Mouse (Mus musculus): Measurements from ENCODE around the gene Rundc3a. TPM values are rescaled to one million over a fixed set of nuclear protein-coding genes. Genes with fewer than 3 reads are reported as not detected.
"Not testable (repeated sequence)": the region's sequence is repeated elsewhere in the genome, so short reads cannot be mapped to it uniquely, and the experiment has no call there.

Rundc3a gene
- polyA plus RNA-seq, 1 experiment from 2014 or later: 1.8 TPM

DNA sequence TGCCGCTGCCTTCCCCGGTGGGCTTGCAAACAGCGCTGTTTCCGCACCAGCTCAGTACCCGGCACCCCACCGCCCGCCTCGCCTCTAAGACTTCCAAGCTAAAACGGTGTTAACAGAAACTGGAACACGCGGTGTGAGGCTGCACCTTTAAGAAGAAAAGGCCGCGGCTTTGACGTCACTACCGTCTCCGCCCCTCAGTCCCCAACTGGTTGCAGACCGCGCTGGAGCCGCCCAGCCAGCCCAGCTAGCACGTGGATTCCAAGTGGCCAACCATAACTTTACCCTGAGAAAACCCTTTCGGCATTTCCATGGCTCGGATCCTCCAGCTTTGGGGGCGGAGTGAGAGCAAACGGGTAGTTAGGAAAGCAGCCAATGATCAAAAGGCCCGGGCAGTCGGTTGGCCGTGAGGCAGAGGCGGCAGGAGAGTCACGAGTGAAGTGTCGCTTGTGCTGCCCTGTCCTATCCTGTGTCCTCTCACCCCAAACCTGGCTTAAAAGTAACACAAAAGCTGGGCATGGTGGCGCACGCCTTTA, 15.2 kb downstream of the Rundc3a start:
- peak overlapping the region; percentile 98 for H3K27ac ChIP-seq
- peaks cover 23% of the 10 kb centered on the region for H3K36me3 ChIP-seq
- peaks cover 5% of the 10 kb centered on the region; the same call in 1 of the 2 replicates for H3K27me3 ChIP-seq (ENCODE audit: insufficient read depth, poor library complexity, severe bottlenecking)
- H3K4me1 ChIP-seq: peaks cover 44% of the 10 kb centered on the region
- H3K9me3 ChIP-seq: no peaks in the 10 kb centered on the region
- under 1% methylated on average over 32 of the region's 32 CpGs for WGBS
- peak overlapping the region; percentile 89 for H3K4me3 ChIP-seq
- DNase-seq (ENCODE audit: low spot score): peak; percentile 100

DNA sequence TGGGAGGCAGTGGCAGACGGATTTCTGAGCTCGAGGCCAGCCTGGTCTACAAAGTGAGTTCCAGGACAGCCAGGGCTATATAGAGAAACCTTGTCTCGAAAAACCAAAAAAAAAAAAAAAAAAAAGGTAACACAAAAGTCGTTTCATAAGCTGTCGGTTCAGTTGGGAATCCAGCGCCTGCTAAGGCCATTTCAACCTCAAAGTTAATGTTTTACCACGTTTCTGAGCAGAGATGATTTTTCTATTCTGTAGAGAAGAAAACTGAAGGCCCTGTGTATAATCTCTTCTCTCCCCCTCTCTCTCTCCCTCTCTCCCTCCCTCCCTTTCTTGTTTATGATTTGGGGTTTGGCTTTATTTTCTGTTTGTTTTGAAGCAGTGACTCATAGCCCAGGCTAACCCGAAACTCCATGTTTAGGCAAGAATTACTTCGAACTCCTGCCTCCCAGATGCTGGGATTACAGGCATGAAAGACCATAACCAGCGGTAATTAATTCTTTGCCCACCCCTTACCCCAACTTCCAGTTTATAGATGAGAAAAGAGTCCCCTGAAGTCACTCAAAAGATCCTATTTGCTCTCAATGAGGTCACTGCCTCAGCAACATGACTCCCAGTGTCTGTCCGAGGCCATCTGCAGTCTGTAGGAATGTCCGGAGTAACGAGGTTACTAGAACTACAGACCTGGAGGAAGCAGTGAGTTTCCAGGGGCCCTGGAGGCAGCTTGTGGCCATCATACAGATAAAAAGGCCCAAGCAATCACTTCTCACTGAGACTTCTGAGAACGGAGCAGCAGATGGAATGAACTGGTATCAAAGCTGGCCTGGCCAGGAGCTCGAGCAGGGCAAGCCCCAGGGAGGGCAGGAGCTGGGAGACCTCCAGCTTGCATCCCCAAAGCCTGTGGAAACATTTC, 15.9 kb downstream of the Rundc3a start:
- Histone ChIP-seq H3K4me1 (peaks cover 44% of the 10 kb centered on the region), H3K27ac (peak overlapping the region; percentile 98), H3K36me3 (peaks cover 16% of the 10 kb centered on the region), H3K27me3 (ENCODE audit: insufficient read depth, poor library complexity, severe bottlenecking) (peaks cover 5% of the 10 kb centered on the region; the same call in 1 of the 2 replicates), H3K4me3 (peak overlapping the region; percentile 89), H3K9me3 (no peaks in the 10 kb centered on the region)
- no peak for DNase-seq (ENCODE audit: low spot score)
- 37% methylated on average over 15 of the region's 15 CpGs for WGBS

DNA sequence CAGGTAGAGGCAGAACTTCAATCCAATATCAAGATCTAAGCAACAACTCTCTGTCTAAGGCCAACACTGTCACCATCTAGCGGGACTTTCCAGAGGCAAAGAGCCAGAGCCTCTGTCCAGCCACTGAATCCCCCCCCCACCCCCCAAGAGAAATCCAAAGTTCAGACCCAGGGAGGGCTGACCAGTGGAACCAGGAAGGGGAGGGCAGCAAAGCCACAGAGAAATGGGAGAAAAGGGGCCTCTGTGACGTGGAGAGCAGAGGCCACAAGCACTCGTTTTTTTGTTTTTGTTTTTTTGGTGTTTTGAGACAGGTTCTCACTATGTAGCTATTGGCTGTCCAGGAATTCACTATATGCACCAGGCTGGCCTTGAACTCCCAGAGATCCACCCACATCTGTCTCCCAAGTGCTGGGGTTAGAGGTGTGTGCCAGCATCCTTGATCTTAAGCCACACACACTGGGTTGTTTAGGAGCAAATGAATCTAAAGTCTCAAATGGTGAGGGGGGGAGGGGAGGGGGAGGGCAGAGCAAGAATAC, 16.7 kb downstream of the Rundc3a start:
- Histone ChIP-seq H3K9me3 (no peaks in the 10 kb centered on the region), H3K4me3 (0 out of 2 replicates have a peak overlapping the region, but pooled peaks have one; percentile 89), H3K36me3 (peaks cover 8% of the 10 kb centered on the region), H3K27me3 (ENCODE audit: insufficient read depth, poor library complexity, severe bottlenecking) (peaks cover 5% of the 10 kb centered on the region; the same call in 1 of the 2 replicates), H3K27ac (peak overlapping the region; percentile 98), H3K4me1 (peaks cover 39% of the 10 kb centered on the region)
- DNase-seq (ENCODE audit: low spot score): peak; percentile 76
- 73% methylated on average over 3 of the region's 3 CpGs for WGBS

- WGBS: 94% methylated on average over 3 of the region's 3 CpGs
- not testable (repeated sequence) for H3K9me3 ChIP-seq; H3K27me3 ChIP-seq (ENCODE audit: insufficient read depth, poor library complexity, severe bottlenecking); H3K4me3 ChIP-seq; H3K36me3 ChIP-seq; DNase-seq (ENCODE audit: low spot score); H3K27ac ChIP-seq
- H3K4me1 ChIP-seq: peaks cover 34% of the 10 kb centered on the region
These were observed 17.1 kb downstream of the Rundc3a start for GRCm38 (mm10) chr11:102410345-102410744.

DNA sequence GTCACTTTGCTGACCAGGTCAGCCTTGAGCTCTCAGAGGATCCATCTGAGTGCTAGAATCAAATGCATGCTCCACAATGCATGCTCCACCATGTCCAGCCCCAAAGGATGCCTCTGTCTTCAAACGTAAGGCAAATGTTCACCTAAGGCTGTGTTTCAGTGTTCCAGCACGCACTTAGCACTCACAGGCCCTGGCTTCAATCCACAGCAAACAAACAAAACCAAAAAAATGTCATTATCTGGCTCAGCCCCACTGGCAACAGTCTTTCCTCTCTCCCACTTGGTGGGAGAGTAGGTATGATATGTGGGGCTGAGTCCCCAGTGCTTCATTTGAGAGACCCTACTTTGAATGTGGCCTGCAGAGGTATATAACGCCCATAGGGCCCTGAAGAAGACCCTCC, 17.9 kb downstream of the Rundc3a start:
- Histone ChIP-seq H3K4me1 (peaks cover 27% of the 10 kb centered on the region), H3K9me3 (no peaks in the 10 kb centered on the region), H3K4me3 (no peak overlapping the region), H3K27me3 (ENCODE audit: insufficient read depth, poor library complexity, severe bottlenecking) (peaks cover 5% of the 10 kb centered on the region; the same call in 1 of the 2 replicates), H3K36me3 (no peaks in the 10 kb centered on the region), H3K27ac (peak overlapping the region; percentile 6; the same call in 1 of the 2 replicates)
- WGBS: 77% methylated on average over 3 of the region's 3 CpGs
- no peak for DNase-seq (ENCODE audit: low spot score)

DNA sequence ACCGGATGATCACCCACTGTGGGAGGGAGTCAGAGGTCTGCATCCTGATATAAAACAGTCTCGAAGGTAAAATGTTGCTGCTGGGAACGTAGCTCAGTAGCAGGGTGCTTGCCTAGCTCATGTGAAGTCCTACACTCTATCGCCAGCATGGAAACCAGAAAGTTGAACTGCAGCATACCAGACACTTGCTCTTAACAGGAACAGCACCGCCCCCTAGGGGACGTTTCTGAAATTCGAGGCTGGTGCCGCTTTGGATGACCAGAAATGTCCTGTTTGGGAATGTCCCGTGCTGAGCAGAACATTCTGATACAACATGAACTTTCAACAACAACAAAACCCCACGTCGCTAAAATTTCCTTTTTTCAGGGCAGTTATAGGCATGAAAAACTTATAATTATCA, 18.5 kb downstream of the Rundc3a start:
- WGBS: 9% methylated on average over 11 of the region's 11 CpGs
- H3K27me3 ChIP-seq (ENCODE audit: insufficient read depth, poor library complexity, severe bottlenecking): peaks cover 5% of the 10 kb centered on the region; the same call in 1 of the 2 replicates
- no peaks in the 10 kb centered on the region for H3K9me3 ChIP-seq
- no peak overlapping the region for H3K27ac ChIP-seq
- DNase-seq (ENCODE audit: low spot score): peak; percentile 93
- H3K36me3 ChIP-seq: no peaks in the 10 kb centered on the region
- peaks cover 21% of the 10 kb centered on the region for H3K4me1 ChIP-seq
- H3K4me3 ChIP-seq: no peak overlapping the region

- WGBS: 74% methylated on average over 8 of the region's 8 CpGs
- Histone ChIP-seq H3K36me3 (no peaks in the 10 kb centered on the region), H3K4me3 (no peak overlapping the region), H3K4me1 (peaks cover 14% of the 10 kb centered on the region), H3K27ac (no peak overlapping the region), H3K9me3 (no peaks in the 10 kb centered on the region), H3K27me3 (ENCODE audit: insufficient read depth, poor library complexity, severe bottlenecking) (peaks cover 5% of the 10 kb centered on the region; the same call in 1 of the 2 replicates)
- peak; percentile 66 for DNase-seq (ENCODE audit: low spot score)
These were observed 19.9 kb downstream of the Rundc3a start for GRCm38 (mm10) chr11:102413059-102413458.

GRCm38 (mm10) chr11:102415034-102415802, 22.0 kb downstream of the Rundc3a start:
- Histone ChIP-seq H3K27ac (no peak overlapping the region), H3K9me3 (no peaks in the 10 kb centered on the region), H3K4me3 (no peak overlapping the region), H3K27me3 (ENCODE audit: insufficient read depth, poor library complexity, severe bottlenecking) (peaks cover 5% of the 10 kb centered on the region; the same call in 1 of the 2 replicates), H3K4me1 (peaks cover 6% of the 10 kb centered on the region), H3K36me3 (no peaks in the 10 kb centered on the region)
- peak; percentile 71 for DNase-seq (ENCODE audit: low spot score)
- WGBS: 68% methylated on average over 10 of the region's 10 CpGs

DNA sequence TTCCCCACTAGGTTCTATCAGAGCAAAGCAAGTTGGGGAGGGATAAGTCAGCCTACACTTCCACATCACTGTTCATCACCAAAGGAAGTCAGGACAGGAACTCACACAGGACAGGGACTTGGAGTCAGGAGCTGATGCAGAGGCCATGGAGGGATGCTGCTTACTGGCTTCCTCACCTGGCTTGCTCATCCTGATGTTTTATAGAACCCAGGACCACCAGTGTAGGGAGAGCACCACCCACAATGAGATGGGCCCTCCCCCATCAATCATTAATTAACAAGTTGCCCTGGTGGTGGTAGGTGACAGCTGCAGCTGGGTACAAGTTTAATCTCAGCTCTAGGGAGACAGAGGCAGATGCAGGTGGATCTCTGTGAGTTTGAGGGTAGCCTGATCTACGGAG, 24.0 kb downstream of the Rundc3a start:
- Histone ChIP-seq H3K36me3 (no peaks in the 10 kb centered on the region), H3K27ac (no peak overlapping the region), H3K9me3 (no peaks in the 10 kb centered on the region), H3K4me3 (no peak overlapping the region), H3K4me1 (no peaks in the 10 kb centered on the region), H3K27me3 (ENCODE audit: insufficient read depth, poor library complexity, severe bottlenecking) (peaks cover 5% of the 10 kb centered on the region; the same call in 1 of the 2 replicates)
- 71% methylated on average over 1 of the region's 1 CpGs for WGBS
- no peak for DNase-seq (ENCODE audit: low spot score)

- no peak for DNase-seq (ENCODE audit: low spot score)
- no peaks in the 10 kb centered on the region for H3K9me3 ChIP-seq
- H3K36me3 ChIP-seq: no peaks in the 10 kb centered on the region
- H3K27me3 ChIP-seq (ENCODE audit: insufficient read depth, poor library complexity, severe bottlenecking): no peaks in the 10 kb centered on the region
- H3K27ac ChIP-seq: no peak overlapping the region
- no peaks in the 10 kb centered on the region for H3K4me1 ChIP-seq
- no peak overlapping the region for H3K4me3 ChIP-seq
These were observed 25.7 kb downstream of the Rundc3a start for GRCm38 (mm10) chr11:102418887-102419286.

- no peaks in the 10 kb centered on the region for H3K27me3 ChIP-seq (ENCODE audit: insufficient read depth, poor library complexity, severe bottlenecking)
- H3K27ac ChIP-seq: no peak overlapping the region
- no peaks in the 10 kb centered on the region for H3K9me3 ChIP-seq
- H3K4me3 ChIP-seq: no peak overlapping the region
- no peaks in the 10 kb centered on the region for H3K36me3 ChIP-seq
- peak; percentile 74 for DNase-seq (ENCODE audit: low spot score)
- WGBS: 63% methylated on average over 8 of the region's 8 CpGs
- no peaks in the 10 kb centered on the region; the same call in 1 of the 2 replicates for H3K4me1 ChIP-seq
These were observed 28.4 kb downstream of the Rundc3a start for GRCm38 (mm10) chr11:102421559-102421958.

DNA sequence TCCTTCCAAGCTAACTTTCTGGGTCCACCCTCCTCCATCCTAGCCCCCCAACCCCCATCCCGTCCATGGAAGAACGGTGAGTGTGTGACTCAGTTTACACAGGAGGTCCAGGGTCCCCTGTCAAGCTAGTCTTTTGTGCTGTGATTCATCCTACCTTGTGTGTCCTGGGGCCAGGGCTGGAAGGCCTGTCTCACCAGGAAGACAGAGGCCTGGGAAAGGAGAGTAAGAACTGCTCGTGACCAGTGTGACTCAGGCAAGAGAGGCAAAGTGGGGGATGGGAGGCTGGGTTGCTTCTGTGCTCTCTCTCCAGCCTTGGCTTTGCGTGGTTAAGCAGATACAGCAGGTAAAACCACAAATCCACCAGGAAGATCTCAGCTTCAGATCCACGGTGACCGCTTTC, 31.5 kb downstream of the Rundc3a start:
- Histone ChIP-seq H3K9me3 (no peaks in the 10 kb centered on the region), H3K4me1 (peaks cover 7% of the 10 kb centered on the region), H3K27ac (no peak overlapping the region), H3K36me3 (no peaks in the 10 kb centered on the region), H3K4me3 (no peak overlapping the region), H3K27me3 (ENCODE audit: insufficient read depth, poor library complexity, severe bottlenecking) (no peaks in the 10 kb centered on the region)
- DNase-seq (ENCODE audit: low spot score): peak; percentile 73
- 72% methylated on average over 6 of the region's 6 CpGs for WGBS
